Mouse (Mus musculus) kidney, embryonic 16.5 days (tissue): ENCODE data around the gene Afdn. TPM values are rescaled to one million over a fixed set of nuclear protein-coding genes. Genes with fewer than 3 reads are reported as not detected.
"Not testable (repeated sequence)": the region's sequence is repeated elsewhere in the genome, so short reads cannot be mapped to it uniquely, and the experiment has no call there.

ENCODE experiments used
- ATAC-seq: fragments of 200-750 bp; cut with Nextera tagmentation; 2 replicates; pipeline ENCODE4 v1.8.0; 2017; ENCODE audit warnings: moderate TSS enrichment; ENCODE audit not compliant: low FRiP score, low TSS enrichment
- H3K27ac ChIP-seq: fragments of 300-500 bp; sonication (generic); 2 replicates; pipeline ENCODE4 v1.5.1; 2014; ENCODE audit warnings: low read length
- H3K27me3 ChIP-seq: fragments of 300-500 bp; sonication (generic); 2 replicates; pipeline ENCODE4 v1.6.1; 2014; ENCODE audit warnings: low read length, control low read depth, mixed read lengths; ENCODE audit not compliant: insufficient read depth
- H3K36me3 ChIP-seq: fragments of 300-500 bp; sonication (generic); 2 replicates; pipeline ENCODE4 v1.6.1; 2014; ENCODE audit warnings: low read length, control low read depth, mixed read lengths; ENCODE audit not compliant: insufficient read depth
- H3K4me1 ChIP-seq: fragments of 300-500 bp; sonication (generic); 2 replicates; pipeline ENCODE4 v1.6.1; 2014; ENCODE audit warnings: low read length, control low read depth, mixed read lengths; ENCODE audit not compliant: insufficient read depth
- H3K4me2 ChIP-seq: fragments of 300-500 bp; sonication (generic); replicated peaks from 2 replicates; pipeline ENCODE4 v1.6.1; 2014; ENCODE audit warnings: low read depth, low read length
- H3K4me3 ChIP-seq: fragments of 300-500 bp; sonication (generic); 2 replicates; pipeline ENCODE4 v1.5.1; 2014; ENCODE audit warnings: mild to moderate bottlenecking, low read length
- H3K9ac ChIP-seq: fragments of 300-500 bp; sonication (generic); replicated peaks from 2 replicates; pipeline ENCODE4 v1.6.1; 2014; ENCODE audit warnings: low read length
- H3K9me3 ChIP-seq: fragments of 300-500 bp; sonication (generic); 2 replicates; pipeline ENCODE4 v1.6.1; 2016; ENCODE audit warnings: low read length, control low read depth
- WGBS: fragments of 180-500 bp; shearing (Covaris S2); extraction: QIAGEN DNeasy Blood & Tissue Kit; methylation state at CpG from one replicate; pipeline ENCODE4 v1.1.7; 2014; 5-methylcytosine and 5-hydroxymethylcytosine counted together
- polyA plus RNA-seq: library from polyadenylated mRNA; unstranded; fragments of >200 nt; fragmentation: Nextera tagmentation; extraction: Ambion mirVana; gene quantifications from 2 replicates; pipeline ENCODE4 v1.2.1, GENCODE M21; 2015

The Afdn gene
- polyA plus RNA-seq, 1 experiment from 2014 or later: 52.7 TPM

GRCm38 (mm10) chr17:13940487-13940886 is 180.1 kb downstream of the Afdn start:
- no peak for ATAC-seq
- H3K27ac ChIP-seq: no peak overlapping the region
- no peak overlapping the region for H3K4me3 ChIP-seq
- WGBS: 83% methylated on average over 1 of the region's 1 CpGs
- no peaks in the 10 kb centered on the region for H3K36me3 ChIP-seq
- H3K4me1 ChIP-seq: no peaks in the 10 kb centered on the region
- H3K27me3 ChIP-seq: no peaks in the 10 kb centered on the region
- H3K4me2 ChIP-seq: no peak overlapping the region
- H3K9me3 ChIP-seq: no peaks in the 10 kb centered on the region
- H3K9ac ChIP-seq: no peak overlapping the region

- not testable (repeated sequence) for H3K4me1 ChIP-seq, H3K36me3 ChIP-seq, H3K4me2 ChIP-seq, H3K9ac ChIP-seq, H3K27me3 ChIP-seq, H3K9me3 ChIP-seq, H3K4me3 ChIP-seq, H3K27ac ChIP-seq, ATAC-seq
- WGBS: 100% methylated on average over 1 of the region's 2 CpGs
Observed at GRCm38 (mm10) chr17:13948073-13948472, 187.7 kb downstream of the Afdn start, which contains the start of gene Gm7168. Gm7168 (plus strand) TSS chr17:13948373.

GRCm38 (mm10) chr17:13951570-13951969 is 191.2 kb downstream of the Afdn start:
- not testable (repeated sequence) for H3K27ac ChIP-seq, H3K4me1 ChIP-seq, H3K27me3 ChIP-seq, H3K4me3 ChIP-seq, H3K4me2 ChIP-seq, H3K9me3 ChIP-seq, H3K36me3 ChIP-seq, H3K9ac ChIP-seq, ATAC-seq
- 84% methylated on average over 1 of the region's 1 CpGs for WGBS

Other genes with a start within 250 kb of the Afdn start
- gene Tcte2, start 1.3 kb downstream of the Afdn start, polyA plus RNA-seq: 2.8 and 4.0 TPM in 2 replicates
- gene Gm7168, start 187.8 kb downstream of the Afdn start, polyA plus RNA-seq: not detected in 2 replicates
- gene Gm7356, start 243.2 kb downstream of the Afdn start, polyA plus RNA-seq: not detected in 2 replicates